Mouse (Mus musculus) embryonic fibroblast, embryonic 13.5 days (primary cell): ENCODE results near the gene Slc12a1.

Experiments used
- CTCF ChIP-seq: IDR thresholded peaks from 2 replicates; pipeline ENCODE4 v1.5.1; 2011; ENCODE audit warnings: mild to moderate bottlenecking, control low read depth, low read length, moderate library complexity, borderline replicate concordance; ENCODE audit not compliant: insufficient read depth
- POLR2A ChIP-seq: IDR thresholded peaks from 2 replicates; pipeline ENCODE4 v1.6.1; 2011; ENCODE audit warnings: low read depth, mild to moderate bottlenecking, control low read depth, low read length, moderate library complexity

DNA sequence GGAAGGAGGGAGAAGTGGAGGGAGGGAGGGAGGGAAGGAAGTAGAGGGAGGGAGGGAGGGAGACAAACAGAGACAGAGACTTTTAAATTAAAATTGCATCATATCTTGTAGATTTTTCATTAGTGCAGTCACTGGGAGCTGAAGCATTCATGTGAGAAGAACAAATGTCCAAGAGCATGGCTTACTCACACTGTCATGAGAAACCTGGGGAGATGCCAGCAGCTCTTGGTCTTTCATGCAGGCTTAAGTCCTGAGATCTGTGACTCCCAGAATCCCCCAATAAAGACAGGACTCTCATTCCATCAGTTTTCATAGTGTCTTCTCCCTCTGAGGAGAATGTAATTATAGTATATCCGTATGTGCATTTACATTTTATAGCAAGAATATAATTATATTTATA, 66.3 kb downstream of the Slc12a1 start:
- no peak for TF ChIP-seq CTCF
- no peak for TF ChIP-seq POLR2A
